Mouse (Mus musculus) hindbrain, postnatal 0 days (tissue): ENCODE measurements around the gene Dctn2. TPM values are rescaled to one million over a fixed set of nuclear protein-coding genes. Genes with fewer than 3 reads are reported as not detected.

ENCODE experiments used
- ATAC-seq: fragments of 200-750 bp; cut with Nextera tagmentation; 2 replicates; pipeline ENCODE4 v1.8.0; 2017; ENCODE audit warnings: mild to moderate bottlenecking, moderate TSS enrichment, moderate library complexity
- DNase-seq: peaks from one replicate; pipeline ENCODE4 v3.0.0-alpha.2; 2015; ENCODE audit warnings: low spot score
- H3K27ac ChIP-seq: fragments of 300-500 bp; sonication (generic); 2 replicates; pipeline ENCODE4 v1.5.1; 2014; ENCODE audit warnings: mild to moderate bottlenecking
- H3K27me3 ChIP-seq: fragments of 300-500 bp; sonication (generic); 2 replicates; pipeline ENCODE4 v1.6.1; 2014; ENCODE audit warnings: low read length, mixed read lengths; ENCODE audit not compliant: insufficient read depth
- H3K36me3 ChIP-seq: fragments of 300-500 bp; sonication (generic); 2 replicates; pipeline ENCODE4 v1.6.1; 2014; ENCODE audit warnings: low read length, mixed read lengths; ENCODE audit not compliant: insufficient read depth
- H3K4me1 ChIP-seq: fragments of 300-500 bp; sonication (generic); 2 replicates; pipeline ENCODE4 v1.6.1; 2014; ENCODE audit warnings: antibody characterized with exemption, low read length, mixed read lengths; ENCODE audit not compliant: insufficient read depth
- H3K4me2 ChIP-seq: fragments of 300-500 bp; sonication (generic); 2 replicates; pipeline ENCODE4 v1.6.1; 2014; ENCODE audit warnings: low read depth, mild to moderate bottlenecking, low read length, moderate library complexity, mixed read lengths
- H3K4me3 ChIP-seq: fragments of 300-500 bp; sonication (generic); 2 replicates; pipeline ENCODE4 v1.5.1; 2014; ENCODE audit warnings: low read length
- H3K9ac ChIP-seq: fragments of 300-500 bp; sonication (generic); replicated peaks from 2 replicates; pipeline ENCODE4 v1.6.1; 2014; ENCODE audit warnings: mild to moderate bottlenecking, low read length, moderate library complexity, mixed read lengths
- H3K9me3 ChIP-seq: fragments of 300-500 bp; sonication (generic); 2 replicates; pipeline ENCODE4 v1.6.1; 2016; ENCODE audit warnings: low read length, mixed read lengths
- CTCF ChIP-seq: IDR thresholded peaks from 2 replicates; pipeline ENCODE4 v1.5.1; 2016; ENCODE audit warnings: antibody characterized with exemption, control low read depth, low read depth
- WGBS: fragments of 180-500 bp; shearing (Covaris S2); extraction: QIAGEN DNeasy Blood & Tissue Kit; methylation state at CpG from one replicate; pipeline ENCODE4 v1.1.7; 2014; 5-methylcytosine and 5-hydroxymethylcytosine counted together
- polyA plus RNA-seq: library from polyadenylated mRNA; unstranded; fragments of >200 nt; fragmentation: Nextera tagmentation; extraction: Ambion mirVana; gene quantifications from 2 replicates; pipeline ENCODE4 v1.2.1, GENCODE M21; 2015
- total RNA-seq: library from RNA; depleted of rRNA; stranded (reverse); fragments of >200 nt; gene quantifications from 2 replicates; pipeline ENCODE4 v1.2.3, GENCODE M21; 2014; rRNA removed

The Dctn2 gene
- total and polyA plus RNA-seq, 2 experiments from 2014 or later: 314 to 323 TPM

- H3K9me3 ChIP-seq: no peaks in the 10 kb centered on the region
- under 1% methylated on average over 54 of the region's 54 CpGs for WGBS
- peak overlapping the region; percentile 35 for H3K4me3 ChIP-seq
- peak overlapping the region; percentile 1; the same call in 1 of the 2 replicates for H3K9ac ChIP-seq
- no peak for DNase-seq
- peak overlapping the region; percentile 63 for H3K4me2 ChIP-seq
- no peak overlapping the region for H3K27ac ChIP-seq
- no peaks in the 10 kb centered on the region for H3K36me3 ChIP-seq
- no peaks in the 10 kb centered on the region for H3K4me1 ChIP-seq
- no peak for TF ChIP-seq CTCF
- H3K27me3 ChIP-seq: peaks cover 46% of the 10 kb centered on the region
- ATAC-seq: peak; percentile 10; the same call in 1 of the 2 replicates
These were observed 60.0 kb downstream of the Dctn2 start for GRCm38 (mm10) chr10:127326017-127326801.

- peak overlapping the region; percentile 35 for H3K4me3 ChIP-seq
- TF ChIP-seq CTCF: no peak
- H3K4me1 ChIP-seq: no peaks in the 10 kb centered on the region
- H3K4me2 ChIP-seq: peak overlapping the region; percentile 63
- DNase-seq (no peak), ATAC-seq (peak; percentile 3; the same call in 1 of the 2 replicates)
- H3K27me3 ChIP-seq: peaks cover 46% of the 10 kb centered on the region
- WGBS: 4% methylated on average over 29 of the region's 29 CpGs
- H3K27ac ChIP-seq: no peak overlapping the region
- H3K36me3 ChIP-seq: no peaks in the 10 kb centered on the region
- no peaks in the 10 kb centered on the region for H3K9me3 ChIP-seq
- H3K9ac ChIP-seq: peak overlapping the region; percentile 1; the same call in 1 of the 2 replicates
These were observed 60.7 kb downstream of the Dctn2 start for GRCm38 (mm10) chr10:127326828-127327227.

- Histone ChIP-seq H3K9ac (no peak overlapping the region), H3K4me1 (no peaks in the 10 kb centered on the region), H3K27ac (no peak overlapping the region), H3K27me3 (peaks cover 46% of the 10 kb centered on the region), H3K4me3 (no peak overlapping the region), H3K36me3 (no peaks in the 10 kb centered on the region), H3K9me3 (no peaks in the 10 kb centered on the region), H3K4me2 (no peak overlapping the region)
- TF ChIP-seq CTCF: no peak
- DNase-seq (no peak), ATAC-seq (no peak)
- 51% methylated on average over 18 of the region's 18 CpGs for WGBS
These were observed 61.4 kb downstream of the Dctn2 start for GRCm38 (mm10) chr10:127327461-127328145.

- no peak overlapping the region for H3K4me3 ChIP-seq
- peaks cover 32% of the 10 kb centered on the region for H3K27me3 ChIP-seq
- H3K9ac ChIP-seq: no peak overlapping the region
- H3K4me1 ChIP-seq: no peaks in the 10 kb centered on the region
- no peaks in the 10 kb centered on the region for H3K9me3 ChIP-seq
- H3K36me3 ChIP-seq: no peaks in the 10 kb centered on the region
- TF ChIP-seq CTCF: no peak
- H3K27ac ChIP-seq: no peak overlapping the region
- no peak overlapping the region for H3K4me2 ChIP-seq
- 72% methylated on average over 7 of the region's 7 CpGs for WGBS
- no peak for DNase-seq
- no peak for ATAC-seq
These were observed 64.0 kb downstream of the Dctn2 start for GRCm38 (mm10) chr10:127330212-127330611.

Other genes with a start within 250 kb of the Dctn2 start
- 31.4 and 49.0 TPM in 2 replicates for gene Tsfm, start 235.5 kb upstream of the Dctn2 start, total RNA-seq
- gene Tsfm, start 235.5 kb upstream of the Dctn2 start, polyA plus RNA-seq: 62.4 and 62.7 TPM in 2 replicates
- gene Mettl1, start 225.0 kb upstream of the Dctn2 start, total RNA-seq: 9.3 and 10.0 TPM in 2 replicates
- gene Mettl1, start 225.0 kb upstream of the Dctn2 start, polyA plus RNA-seq: 23.8 and 23.9 TPM in 2 replicates
- 0.31 TPM in 1 of 2 replicates, not detected in the other for gene Eef1akmt3, start 224.9 kb upstream of the Dctn2 start, total RNA-seq
- gene Eef1akmt3, start 224.9 kb upstream of the Dctn2 start, polyA plus RNA-seq: 0.19 TPM in 2 replicates
- gene Cyp27b1, start 218.1 kb upstream of the Dctn2 start, total RNA-seq: 0.26 and 0.58 TPM in 2 replicates
- not detected in 2 replicates for gene Cyp27b1, start 218.1 kb upstream of the Dctn2 start, polyA plus RNA-seq
- gene March9, start 206.2 kb upstream of the Dctn2 start, total RNA-seq: 78.3 and 80.1 TPM in 2 replicates
- gene March9, start 206.2 kb upstream of the Dctn2 start, polyA plus RNA-seq: 6.7 and 7.0 TPM in 2 replicates
- 483 and 524 TPM in 2 replicates for gene Cdk4, start 202.8 kb upstream of the Dctn2 start, total RNA-seq
- 519 and 563 TPM in 2 replicates for gene Cdk4, start 202.8 kb upstream of the Dctn2 start, polyA plus RNA-seq
- 113 and 129 TPM in 2 replicates for gene Tspan31, start 196.1 kb upstream of the Dctn2 start, total RNA-seq
- 105 and 107 TPM in 2 replicates for gene Tspan31, start 196.1 kb upstream of the Dctn2 start, polyA plus RNA-seq
- gene Agap2, start 191.1 kb upstream of the Dctn2 start, total RNA-seq: 229 and 238 TPM in 2 replicates
- gene Agap2, start 191.1 kb upstream of the Dctn2 start, polyA plus RNA-seq: 4.1 and 4.9 TPM in 2 replicates
- gene Os9, start 145.2 kb upstream of the Dctn2 start, total RNA-seq: 118 and 119 TPM in 2 replicates
- gene Os9, start 145.2 kb upstream of the Dctn2 start, polyA plus RNA-seq: 128 and 129 TPM in 2 replicates
- 111 and 112 TPM in 2 replicates for gene B4galnt1, start 101.1 kb upstream of the Dctn2 start, total RNA-seq
- 56.7 and 65.3 TPM in 2 replicates for gene B4galnt1, start 101.1 kb upstream of the Dctn2 start, polyA plus RNA-seq
- 0.31 TPM in 1 of 2 replicates, not detected in the other for gene Slc26a10, start 85.7 kb upstream of the Dctn2 start, total RNA-seq
- gene Slc26a10, start 85.7 kb upstream of the Dctn2 start, polyA plus RNA-seq: 0.79 and 1.1 TPM in 2 replicates
- 61.0 and 65.4 TPM in 2 replicates for gene Arhgef25, start 76.3 kb upstream of the Dctn2 start, total RNA-seq
- 20.3 and 21.6 TPM in 2 replicates for gene Arhgef25, start 76.3 kb upstream of the Dctn2 start, polyA plus RNA-seq
- 233 and 240 TPM in 2 replicates for gene Dtx3, start 70.6 kb upstream of the Dctn2 start, total RNA-seq
- gene Dtx3, start 70.6 kb upstream of the Dctn2 start, polyA plus RNA-seq: 170 and 185 TPM in 2 replicates
- 18.3 and 22.8 TPM in 2 replicates for gene Pip4k2c, start 54.8 kb upstream of the Dctn2 start, total RNA-seq
- gene Pip4k2c, start 54.8 kb upstream of the Dctn2 start, polyA plus RNA-seq: 19.9 and 20.2 TPM in 2 replicates
- 231 and 249 TPM in 2 replicates for gene Kif5a, start 3.0 kb upstream of the Dctn2 start, total RNA-seq
- gene Kif5a, start 3.0 kb upstream of the Dctn2 start, polyA plus RNA-seq: 98.4 and 103 TPM in 2 replicates
- gene Mbd6, start 22.6 kb downstream of the Dctn2 start, total RNA-seq: 8.1 and 11.2 TPM in 2 replicates
- 8.3 and 11.5 TPM in 2 replicates for gene Mbd6, start 22.6 kb downstream of the Dctn2 start, polyA plus RNA-seq
- 74.4 and 90.4 TPM in 2 replicates for gene Mars, start 45.4 kb downstream of the Dctn2 start, total RNA-seq
- 104 TPM in 2 replicates for gene Mars, start 45.4 kb downstream of the Dctn2 start, polyA plus RNA-seq
- gene Arhgap9, start 55.6 kb downstream of the Dctn2 start, total RNA-seq: 1.0 and 1.5 TPM in 2 replicates
- 1.2 and 1.3 TPM in 2 replicates for gene Arhgap9, start 55.6 kb downstream of the Dctn2 start, polyA plus RNA-seq
- 10.9 and 13.0 TPM in 2 replicates for gene Gli1, start 75.6 kb downstream of the Dctn2 start, total RNA-seq
- gene Gli1, start 75.6 kb downstream of the Dctn2 start, polyA plus RNA-seq: 2.7 TPM in 2 replicates
- gene Inhbe, start 88.0 kb downstream of the Dctn2 start, total RNA-seq: not detected in 2 replicates
- gene Inhbe, start 88.0 kb downstream of the Dctn2 start, polyA plus RNA-seq: not detected in 2 replicates
- gene Inhbc, start 104.1 kb downstream of the Dctn2 start, total RNA-seq: not detected in 2 replicates
- not detected in 2 replicates for gene Inhbc, start 104.1 kb downstream of the Dctn2 start, polyA plus RNA-seq
- 47.7 and 60.6 TPM in 2 replicates for gene R3hdm2, start 114.0 kb downstream of the Dctn2 start, total RNA-seq
- gene R3hdm2, start 114.0 kb downstream of the Dctn2 start, polyA plus RNA-seq: 39.3 and 47.6 TPM in 2 replicates
- 0.68 and 3.7 TPM in 2 replicates for gene Stac3, start 235.3 kb downstream of the Dctn2 start, total RNA-seq
- gene Stac3, start 235.3 kb downstream of the Dctn2 start, polyA plus RNA-seq: 1.4 and 1.7 TPM in 2 replicates
- 11.0 and 21.9 TPM in 2 replicates for gene Ndufa4l2, start 248.6 kb downstream of the Dctn2 start, total RNA-seq
- 16.7 and 17.4 TPM in 2 replicates for gene Ndufa4l2, start 248.6 kb downstream of the Dctn2 start, polyA plus RNA-seq